Mouse (Mus musculus) cerebellum, adult 8-10 months (tissue): ENCODE results near the gene Large2.
A peak's percentile ranks its signal among the peaks of the same experiment; 100 is the strongest.

Experiments used
- DNase-seq: peaks from one replicate; pipeline ENCODE4 v3.0.0; 2022

Large2 gene

DNA sequence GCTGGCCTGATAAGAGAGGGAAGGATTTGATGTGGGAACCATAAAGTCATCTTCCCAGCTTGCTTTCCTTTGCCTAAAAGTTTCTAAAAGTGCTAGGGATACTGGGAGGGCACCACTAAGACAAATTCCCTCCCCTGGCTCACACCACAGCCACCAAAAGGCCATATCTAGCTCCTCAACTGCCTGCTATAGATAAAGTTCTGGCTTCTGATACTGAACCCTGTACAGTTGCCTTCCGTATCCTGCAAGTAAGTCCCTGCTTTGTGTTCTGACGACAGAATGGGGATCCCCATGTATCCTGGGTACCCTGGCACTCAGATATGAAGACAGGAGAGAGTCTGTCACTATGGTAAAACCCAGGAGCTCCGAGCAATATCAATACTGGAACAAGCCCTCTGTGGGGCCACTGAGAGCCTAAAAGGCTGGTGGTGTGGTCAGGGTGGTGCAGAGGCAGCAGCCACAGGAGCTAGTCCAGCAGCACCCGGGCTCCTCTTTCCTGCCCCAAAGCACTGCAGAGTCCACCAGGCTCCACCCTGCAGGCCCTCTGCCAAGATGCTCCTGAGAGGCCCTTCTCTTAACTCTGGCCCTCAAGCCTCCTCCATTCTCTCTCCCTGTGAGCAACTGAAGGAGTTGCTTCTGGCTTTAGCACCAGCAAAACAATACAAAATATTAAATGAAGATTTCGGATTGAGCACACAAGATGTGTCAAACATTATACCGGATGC lies 15.7 kb upstream of the Large2 start:
- DNase-seq, result no peak

DNA sequence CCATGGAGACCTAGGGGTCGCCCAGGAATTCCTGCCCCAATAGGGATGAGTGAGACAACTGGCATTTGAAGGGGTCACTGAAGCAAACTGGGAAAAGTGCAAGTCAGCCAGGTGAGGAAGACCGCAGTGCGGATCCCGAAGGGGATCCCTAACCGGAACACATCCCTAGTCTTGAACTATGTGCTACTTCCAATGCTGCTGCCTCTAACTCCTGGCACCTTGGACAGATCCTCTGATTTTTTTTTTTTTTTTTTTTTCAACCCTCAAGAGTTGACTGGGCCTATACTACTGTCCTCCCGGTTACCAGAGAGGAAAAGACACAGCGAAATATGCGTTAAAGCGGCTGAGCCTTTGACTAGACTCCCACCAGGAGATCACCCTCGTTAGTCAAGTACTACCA lies 15.0 kb upstream of the Large2 start:
- DNase-seq, result no peak

- DNase-seq, result peak; percentile 85
Measured at GRCm38 (mm10) chr2:92388891-92389641, 14.4 kb upstream of the Large2 start.

- DNase-seq, result no peak
Measured at GRCm38 (mm10) chr2:92388081-92388517, 13.4 kb upstream of the Large2 start.

- DNase-seq, result no peak
Measured at GRCm38 (mm10) chr2:92387646-92388045, 13.0 kb upstream of the Large2 start.

DNA sequence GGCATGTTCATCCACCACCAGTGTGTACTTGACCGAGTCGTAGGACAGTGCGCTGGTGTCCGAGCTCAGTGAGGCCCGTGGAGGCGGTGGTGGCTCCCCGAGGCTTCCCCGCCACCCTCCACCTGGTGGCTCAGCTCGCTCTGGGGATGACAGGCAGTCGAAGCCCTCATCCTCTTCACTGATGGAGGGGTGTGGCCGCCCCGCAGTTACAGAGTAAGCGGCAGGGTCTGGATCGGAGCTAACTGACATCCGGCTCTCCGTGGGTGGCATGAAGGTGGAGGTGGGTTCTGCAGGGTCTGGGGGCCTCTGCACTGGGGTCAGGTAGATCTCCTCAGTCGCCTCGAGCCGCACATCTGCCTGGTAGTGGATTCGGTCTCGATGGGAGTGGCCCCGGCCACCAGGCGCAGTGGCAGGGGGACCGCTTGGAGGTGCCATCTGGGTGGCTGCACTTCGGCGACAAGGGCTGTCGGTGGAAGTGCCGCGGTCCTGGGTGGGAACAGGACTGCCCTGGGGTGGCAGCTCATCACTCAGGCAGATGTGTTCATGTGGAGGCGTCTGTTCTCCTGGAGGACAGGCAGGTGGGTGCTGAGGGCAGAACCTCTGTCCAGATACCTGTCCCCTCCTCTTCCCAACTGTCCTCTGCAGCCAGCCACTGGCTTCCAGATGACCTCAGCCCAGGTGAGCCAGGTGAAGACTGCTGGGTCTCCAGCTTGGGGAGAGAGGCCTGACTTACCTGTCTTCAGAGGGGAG lies 12.3 kb upstream of the Large2 start:
- no peak for DNase-seq

- no peak for DNase-seq
Measured at GRCm38 (mm10) chr2:92385113-92386051, 10.7 kb upstream of the Large2 start.

GRCm38 (mm10) chr2:92384101-92384500 lies 9.4 kb upstream of the Large2 start:
- no peak for DNase-seq

- no peak for DNase-seq
Measured at GRCm38 (mm10) chr2:92382759-92383158, 8.1 kb upstream of the Large2 start.

DNA sequence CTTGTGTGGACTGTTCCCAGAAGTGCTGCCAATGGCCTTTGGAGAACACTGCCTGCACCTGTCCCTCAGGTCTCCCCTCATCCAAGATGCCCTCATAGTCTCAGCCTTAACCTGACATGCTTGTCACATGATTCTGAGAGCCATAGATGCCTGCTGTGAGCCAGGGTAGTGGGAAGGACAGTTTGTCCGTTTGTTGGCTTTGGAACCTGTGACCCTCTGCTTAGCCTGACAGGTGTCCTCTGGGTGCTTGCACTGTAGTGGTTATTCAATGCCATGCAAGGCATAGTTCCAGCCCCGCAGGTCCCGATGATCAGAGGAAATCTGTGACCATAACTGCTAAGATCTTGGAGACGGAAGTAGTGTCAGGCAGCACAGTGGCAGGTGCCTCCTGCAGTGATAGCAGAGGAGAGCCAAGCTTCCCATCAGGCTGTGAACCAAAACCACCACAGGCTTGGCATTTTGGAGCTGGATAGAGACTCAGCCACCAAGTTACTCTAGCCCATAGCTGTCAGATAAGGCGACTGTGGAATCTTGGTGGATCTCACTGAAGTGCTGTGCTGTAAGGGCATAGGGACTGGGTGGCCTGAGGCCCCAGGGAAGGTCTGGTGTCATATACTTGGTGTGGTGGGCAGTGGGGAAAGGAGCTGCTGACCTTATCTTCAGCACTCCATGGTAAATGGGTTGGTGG lies 7.4 kb upstream of the Large2 start, which contains the start of gene 1700029I15Rik:
Gene 1700029I15Rik (plus strand): TSS at position 638 of the 688 bp plus-strand sequence.
- no peak for DNase-seq

- DNase-seq, result no peak
Measured at GRCm38 (mm10) chr2:92381161-92381560, 6.5 kb upstream of the Large2 start.

GRCm38 (mm10) chr2:92380495-92381050 lies 5.9 kb upstream of the Large2 start:
- no peak for DNase-seq

- DNase-seq, result no peak
Measured at GRCm38 (mm10) chr2:92379783-92380494, 5.3 kb upstream of the Large2 start.

- DNase-seq, result peak; percentile 33
Measured at GRCm38 (mm10) chr2:92377320-92377719, 2.7 kb upstream of the Large2 start.

GRCm38 (mm10) chr2:92376300-92376699 lies 1.6 kb upstream of the Large2 start:
- DNase-seq, result no peak

GRCm38 (mm10) chr2:92375788-92376187 lies 1.1 kb upstream of the Large2 start:
- DNase-seq, result no peak

DNA sequence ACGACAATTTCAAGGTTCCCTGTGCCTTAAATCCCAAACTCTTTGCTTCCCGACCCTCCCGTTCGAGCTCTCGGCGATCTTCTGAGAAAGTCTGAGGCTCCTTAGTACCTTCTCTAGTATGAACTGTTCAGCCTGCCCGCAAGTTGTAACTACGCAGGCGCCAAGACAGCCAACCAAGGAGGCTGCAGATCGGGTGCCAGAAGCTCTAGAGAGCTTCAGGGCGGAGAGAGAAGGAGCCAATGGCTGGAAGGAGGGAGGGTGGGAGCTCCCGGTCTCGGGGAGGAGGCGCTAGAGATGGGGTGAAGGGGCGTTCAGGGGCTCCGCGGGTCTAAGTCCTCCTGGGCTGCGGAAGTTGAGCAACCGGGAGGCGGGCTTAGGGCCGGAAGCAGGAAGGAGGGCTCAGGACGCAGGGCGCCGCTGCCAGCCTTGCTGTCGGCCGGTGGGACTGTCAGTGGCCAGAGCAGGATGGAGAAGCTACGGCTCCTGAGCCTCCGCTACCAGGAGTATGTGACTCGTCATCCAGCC lies 492 bp upstream of the Large2 start:
- peak; percentile 87 for DNase-seq

- no peak for DNase-seq
Measured at GRCm38 (mm10) chr2:92373437-92373813, 1.2 kb downstream of the Large2 start.

- DNase-seq, result peak; percentile 42
Measured at GRCm38 (mm10) chr2:92372767-92373436, 1.8 kb downstream of the Large2 start.
